Mouse (Mus musculus): ENCODE results near the gene Hist3h2a.

Hist3h2a gene

DNA sequence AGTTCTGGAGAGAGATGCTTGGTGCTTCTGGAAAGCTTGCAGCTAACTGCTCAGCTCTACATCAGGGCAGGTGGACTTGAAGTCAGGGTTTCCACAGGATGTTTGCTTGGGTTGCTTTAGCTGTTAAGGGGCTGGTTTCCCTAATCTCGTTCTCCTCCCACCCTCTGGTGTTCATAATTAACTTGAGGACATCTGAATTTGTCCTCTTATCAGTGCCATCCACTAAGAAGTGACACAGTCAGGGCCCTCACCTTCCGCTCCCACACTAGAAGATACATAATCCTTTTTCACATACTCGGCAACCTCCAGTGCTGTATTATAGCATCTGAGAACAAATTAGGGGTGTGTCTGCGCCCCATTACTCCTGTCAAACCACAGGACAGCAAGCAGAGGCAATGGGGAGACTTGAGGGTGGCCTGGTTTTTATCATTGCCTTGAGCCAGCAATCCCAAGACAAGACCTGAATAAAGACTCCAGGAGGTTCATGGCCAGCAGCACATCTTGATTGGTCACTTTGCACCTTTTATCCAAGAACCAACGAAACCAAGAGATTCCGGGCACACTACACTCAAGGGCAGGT, 38.7 kb downstream of the Hist3h2a start:
- DNase-seq: no peak

DNA sequence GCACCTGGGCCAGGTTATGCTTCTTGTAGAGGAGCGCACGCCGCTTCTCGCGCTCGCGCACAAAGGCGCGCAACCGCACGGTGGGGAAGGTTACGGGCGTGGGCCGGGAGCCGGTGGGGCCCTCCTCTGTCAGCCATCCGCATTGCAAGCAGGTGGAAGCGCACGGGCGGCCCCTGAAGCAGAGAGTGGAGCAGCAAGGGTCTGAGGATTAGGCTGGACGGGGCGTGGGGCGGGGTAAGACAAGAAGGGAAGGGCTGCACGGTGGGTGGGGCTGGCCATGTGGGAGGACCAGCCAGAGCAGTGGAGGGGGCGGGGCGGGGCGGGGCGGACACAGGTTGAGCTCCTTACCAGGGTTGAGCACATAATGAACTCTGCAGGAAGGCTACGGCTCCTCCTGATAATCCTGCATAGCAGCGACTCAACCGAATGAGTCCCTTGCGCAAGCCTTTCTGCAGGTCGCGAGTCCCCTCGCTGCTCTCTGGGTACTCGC, 39.9 kb downstream of the Hist3h2a start:
- peak; percentile 57 for DNase-seq

DNA sequence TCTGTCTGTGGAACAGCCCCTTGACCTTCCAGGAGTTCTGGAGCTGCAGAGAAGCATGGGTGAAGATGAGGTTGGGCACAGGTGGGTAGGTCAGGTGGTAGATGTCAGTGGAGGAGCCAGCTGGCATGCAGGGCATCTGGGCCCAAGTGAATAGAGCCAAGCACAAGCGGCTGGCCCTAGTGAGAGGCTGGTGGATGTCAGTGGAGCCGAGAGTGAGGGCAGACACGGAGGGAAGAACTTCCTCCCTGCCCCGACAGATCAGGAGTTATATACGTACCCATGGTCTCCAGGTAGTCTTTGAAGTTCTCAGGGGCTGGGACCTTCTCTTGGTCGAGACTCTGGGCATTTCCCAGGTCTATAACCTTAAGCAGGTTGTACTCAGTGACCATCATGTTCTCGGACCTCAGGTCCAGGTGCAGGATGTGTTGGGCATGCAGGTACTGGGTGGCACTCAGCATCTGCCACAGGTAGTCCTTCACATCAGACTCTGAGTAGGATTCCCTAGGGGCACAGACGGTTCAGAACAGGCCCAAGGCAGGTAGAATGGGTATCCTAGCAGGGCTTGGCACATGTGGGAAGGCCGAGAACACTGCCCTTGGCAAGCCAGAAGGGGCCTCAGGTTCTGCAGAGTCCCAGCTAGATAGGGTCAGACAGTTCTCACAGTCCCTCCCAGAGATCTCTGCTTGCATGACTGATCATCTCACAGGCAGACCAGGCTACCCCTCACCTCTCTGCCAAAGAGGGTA, 40.7 kb downstream of the Hist3h2a start:
- no peak for DNase-seq

DNA sequence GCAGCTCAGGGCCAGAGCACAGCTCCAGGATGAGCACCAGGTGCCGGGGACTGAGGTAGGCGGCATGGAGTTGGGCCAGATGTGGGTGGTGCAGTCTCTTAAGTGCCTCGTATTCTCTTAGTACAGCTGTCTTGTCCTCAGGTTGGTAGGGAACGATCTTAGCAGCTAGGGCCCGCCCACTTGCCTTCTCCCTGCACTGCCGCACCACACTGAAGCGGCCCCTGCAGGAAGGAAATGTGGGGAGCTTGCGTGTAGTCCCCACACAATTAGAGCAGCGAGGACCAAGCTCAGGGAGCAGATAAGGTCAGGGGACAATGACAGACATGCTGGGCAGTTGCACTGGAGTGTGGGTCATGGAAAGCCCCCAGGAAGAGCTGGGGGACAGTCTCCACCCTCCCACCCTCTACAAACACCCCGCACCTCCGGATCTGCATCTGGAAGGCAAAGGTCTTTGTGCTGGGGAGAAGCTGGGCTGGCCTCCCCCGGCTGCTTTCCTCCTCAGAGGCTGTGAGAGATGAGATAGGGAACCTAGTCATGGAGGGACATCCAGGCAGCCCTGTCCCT, 41.4 kb downstream of the Hist3h2a start:
- DNase-seq: peak; percentile 17

DNA sequence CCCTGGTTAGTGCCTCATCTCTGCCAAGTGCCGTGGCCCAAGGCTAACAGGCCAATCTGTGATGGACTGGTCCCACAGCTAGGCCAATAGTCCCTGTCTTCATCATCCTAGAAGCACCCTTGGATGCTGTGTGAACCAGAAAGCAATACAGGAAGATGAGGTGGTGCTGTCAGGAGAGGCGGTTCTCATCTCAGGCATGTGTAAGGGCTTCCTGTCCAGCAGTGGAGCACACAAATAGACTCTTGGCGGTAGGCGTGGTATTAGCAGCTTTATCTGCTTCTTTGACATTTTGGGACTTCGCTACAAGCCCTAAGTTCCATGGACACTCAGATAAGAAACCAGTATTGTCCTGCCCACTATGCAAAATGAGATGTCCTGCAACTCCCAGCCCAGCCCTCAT, 43.1 kb downstream of the Hist3h2a start:
- DNase-seq: no peak

DNA sequence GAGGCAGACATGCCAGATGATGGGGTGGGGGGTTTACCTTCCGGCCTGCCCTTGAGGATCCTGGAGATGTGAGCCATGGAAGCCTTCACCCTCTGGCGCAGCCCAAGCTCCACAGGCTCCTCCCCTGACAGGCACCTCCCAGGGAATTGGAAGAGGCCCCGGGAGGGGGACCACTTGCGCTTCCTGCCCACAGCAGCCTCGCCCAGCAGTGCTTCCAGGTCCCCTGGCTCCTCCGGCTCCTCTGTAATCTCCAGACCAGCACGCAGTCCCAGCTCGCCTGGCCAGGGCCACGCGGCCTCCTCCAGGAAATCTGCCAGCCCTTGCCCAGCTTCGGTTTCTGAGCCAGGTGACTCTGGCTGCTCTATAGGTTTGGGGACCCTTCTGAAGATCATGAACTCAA, 44.7 kb downstream of the Hist3h2a start:
- peak; percentile 22 for DNase-seq

DNA sequence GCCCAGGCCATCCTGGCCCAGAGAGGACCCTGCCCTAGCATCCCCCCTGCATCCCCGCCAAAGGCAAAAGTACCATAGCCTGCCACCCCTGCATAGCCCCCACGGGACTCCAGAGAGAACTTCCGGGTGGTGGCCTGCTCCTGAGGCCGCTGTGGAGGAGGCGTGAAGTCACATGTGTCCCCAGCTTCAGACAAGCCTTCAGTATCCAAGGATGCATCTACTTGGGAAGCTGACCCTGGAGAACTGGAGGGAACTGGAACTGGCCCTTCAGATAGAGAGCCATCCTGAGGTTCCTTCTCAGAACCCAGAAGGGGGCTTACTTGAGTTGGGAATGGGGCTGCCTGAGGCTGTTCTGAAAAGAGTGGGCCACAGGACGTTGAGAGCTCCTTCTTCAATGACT, 45.3 kb downstream of the Hist3h2a start:
- no peak for DNase-seq

DNA sequence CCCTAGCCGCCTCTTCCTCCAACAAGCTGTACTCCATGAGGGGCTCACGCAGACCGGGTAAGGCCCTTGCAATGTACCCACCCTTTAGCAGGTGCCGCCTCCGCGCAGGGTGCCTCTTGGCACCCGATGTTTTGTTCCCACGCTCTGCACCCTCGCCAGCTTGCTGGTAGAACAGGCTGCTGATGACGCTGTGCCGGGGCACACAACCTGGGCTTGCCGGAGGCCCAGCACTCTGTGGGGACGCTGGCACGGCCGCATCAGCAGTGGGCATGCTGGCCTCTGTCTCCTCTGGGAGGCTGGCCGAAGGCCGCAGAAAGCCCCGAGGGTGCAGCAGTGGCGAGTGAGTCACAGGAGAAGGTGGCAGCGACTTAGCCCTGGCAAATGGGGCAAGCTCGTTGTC, 46.1 kb downstream of the Hist3h2a start:
- no peak for DNase-seq

DNA sequence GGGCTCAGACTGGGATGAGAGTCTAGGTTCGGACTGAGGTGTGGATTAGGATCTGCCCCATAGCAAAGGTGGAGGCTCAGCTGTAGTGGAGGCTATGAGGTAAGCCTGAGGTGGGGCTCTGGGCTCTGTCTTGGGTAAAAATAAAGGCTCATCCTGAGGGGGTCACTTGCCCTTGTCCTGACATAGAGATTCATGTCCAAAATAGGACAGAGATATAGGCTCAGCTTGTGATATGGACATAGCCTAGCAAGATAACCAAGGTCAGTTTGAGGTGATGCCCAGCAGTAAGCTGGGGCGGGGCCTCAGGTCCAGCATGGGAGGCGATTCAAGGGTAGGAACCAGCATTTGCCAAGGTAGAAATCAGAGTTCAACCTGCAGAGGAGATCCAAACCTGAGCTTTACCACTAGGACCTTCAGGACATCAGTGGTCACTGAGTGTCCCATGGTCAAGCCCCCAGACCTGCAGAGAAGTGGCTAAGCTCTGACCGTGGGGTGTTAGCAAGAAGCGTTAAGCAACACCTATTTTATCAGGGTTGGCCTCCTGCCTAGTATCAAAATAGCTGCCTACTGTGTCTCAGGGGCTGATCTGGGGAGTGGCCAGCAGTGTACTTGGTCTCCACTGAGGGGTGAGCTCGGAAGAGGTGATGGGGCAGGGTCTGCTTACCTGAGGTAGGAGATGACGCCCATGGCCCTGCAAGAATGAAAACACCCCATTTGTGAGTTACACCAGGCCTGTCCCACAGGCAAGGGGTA, 48.0 kb downstream of the Hist3h2a start:
- DNase-seq: no peak
